Mouse (Mus musculus): ENCODE results near the gene Lima1.
"Not testable (repeated sequence)": the region's sequence is repeated elsewhere in the genome, so short reads cannot be mapped to it uniquely, and the experiment has no call there.

Lima1 gene

DNA sequence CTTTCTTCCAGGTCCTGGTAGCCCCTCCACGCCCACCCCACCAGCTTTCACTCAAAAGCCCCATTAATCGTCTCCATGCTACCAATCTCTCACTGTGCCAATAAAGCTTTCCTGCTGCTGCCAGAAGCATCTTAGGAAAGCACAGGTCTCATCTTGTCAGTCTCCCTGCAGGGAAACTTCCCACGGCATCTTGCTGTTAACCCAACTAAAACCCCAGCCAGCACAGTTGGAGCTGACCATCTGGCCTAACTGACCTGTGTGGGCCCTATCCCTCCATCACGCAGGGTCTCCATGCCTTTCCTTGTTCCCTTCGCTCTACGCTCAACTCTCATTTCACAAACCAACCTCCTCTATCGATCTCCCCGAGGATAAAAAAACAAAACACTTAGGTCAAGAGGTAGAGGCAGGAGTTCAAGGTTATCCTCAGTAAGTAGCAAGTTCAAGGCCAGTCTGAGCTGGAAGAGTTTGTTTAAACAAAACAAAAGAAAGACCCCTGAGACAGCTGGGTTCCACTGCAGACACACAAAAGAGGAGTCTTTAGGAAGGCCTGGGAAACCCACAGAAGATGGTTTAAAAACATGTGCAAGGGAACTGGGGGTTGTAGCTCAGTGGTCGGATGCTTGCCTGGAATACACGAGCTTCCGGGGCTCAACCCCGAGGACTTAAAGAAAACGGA, 36.0 kb downstream of the Lima1 start:
- intact Hi-C loops (cut with DNase I): loop anchor here (2.0 kb wide), 1 partner anchor 63 kb away; no protein-coding TSS in a partner anchor

DNA sequence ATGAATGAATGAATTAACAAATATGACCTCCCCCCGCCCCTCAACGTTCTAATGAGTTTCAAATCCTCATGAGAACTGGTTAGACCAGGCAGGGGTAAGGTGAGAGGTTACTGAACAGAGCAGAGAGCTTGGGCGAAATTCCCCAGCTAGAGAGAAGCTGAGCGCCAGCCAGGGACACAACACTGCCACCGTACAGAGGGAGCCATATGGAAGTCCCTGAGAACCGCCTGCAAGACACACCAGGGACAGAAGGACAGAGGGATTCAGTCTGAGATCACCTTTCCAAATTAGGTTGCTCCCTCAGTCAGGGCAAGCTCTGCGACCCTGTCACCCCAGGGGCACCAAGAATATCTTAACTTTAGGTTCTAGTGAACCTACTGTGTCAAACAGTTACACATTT, 37.7 kb downstream of the Lima1 start:
- intact Hi-C loops (cut with DNase I): no loop called here

DNA sequence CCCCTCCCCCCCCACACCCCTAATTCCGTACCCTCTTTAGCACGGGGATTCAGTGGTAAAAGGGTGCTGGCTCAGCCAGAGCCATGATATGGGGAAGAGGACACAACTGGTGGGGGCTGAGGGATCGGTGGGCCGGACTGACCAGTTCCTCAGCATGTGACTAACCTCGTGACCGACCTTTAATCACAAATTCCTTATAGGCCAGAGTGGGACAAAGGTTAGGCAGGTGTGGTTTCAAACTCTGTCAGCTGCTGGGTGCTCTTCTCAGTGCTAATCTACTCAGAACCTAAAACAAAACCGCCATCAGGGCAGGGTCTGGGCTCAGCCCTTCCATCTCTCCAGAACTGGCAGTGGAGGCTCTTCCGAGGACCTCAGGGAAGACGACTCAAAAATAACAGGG, 40.1 kb downstream of the Lima1 start:
- intact Hi-C loops (cut with DNase I): no loop called here

DNA sequence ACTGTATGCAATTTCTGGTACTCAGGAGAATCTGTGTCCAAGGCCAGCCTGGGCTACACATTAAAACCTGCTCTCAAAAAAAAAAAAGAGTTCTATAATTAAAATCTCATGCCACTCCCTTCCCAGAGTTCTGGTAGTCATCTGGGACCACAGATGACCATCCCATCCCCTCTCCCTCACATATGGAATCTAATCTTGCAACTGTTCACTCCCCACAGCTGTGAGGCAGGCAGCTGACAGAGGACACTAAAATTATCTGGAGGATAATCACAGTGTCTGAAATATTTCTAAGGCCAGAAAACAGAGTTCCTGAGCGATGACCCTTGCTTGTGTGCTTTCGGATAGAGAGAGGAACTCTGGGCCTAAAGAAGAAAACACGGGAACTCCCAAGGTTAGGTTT, 40.6 kb downstream of the Lima1 start:
- intact Hi-C loops (cut with DNase I): no loop called here

DNA sequence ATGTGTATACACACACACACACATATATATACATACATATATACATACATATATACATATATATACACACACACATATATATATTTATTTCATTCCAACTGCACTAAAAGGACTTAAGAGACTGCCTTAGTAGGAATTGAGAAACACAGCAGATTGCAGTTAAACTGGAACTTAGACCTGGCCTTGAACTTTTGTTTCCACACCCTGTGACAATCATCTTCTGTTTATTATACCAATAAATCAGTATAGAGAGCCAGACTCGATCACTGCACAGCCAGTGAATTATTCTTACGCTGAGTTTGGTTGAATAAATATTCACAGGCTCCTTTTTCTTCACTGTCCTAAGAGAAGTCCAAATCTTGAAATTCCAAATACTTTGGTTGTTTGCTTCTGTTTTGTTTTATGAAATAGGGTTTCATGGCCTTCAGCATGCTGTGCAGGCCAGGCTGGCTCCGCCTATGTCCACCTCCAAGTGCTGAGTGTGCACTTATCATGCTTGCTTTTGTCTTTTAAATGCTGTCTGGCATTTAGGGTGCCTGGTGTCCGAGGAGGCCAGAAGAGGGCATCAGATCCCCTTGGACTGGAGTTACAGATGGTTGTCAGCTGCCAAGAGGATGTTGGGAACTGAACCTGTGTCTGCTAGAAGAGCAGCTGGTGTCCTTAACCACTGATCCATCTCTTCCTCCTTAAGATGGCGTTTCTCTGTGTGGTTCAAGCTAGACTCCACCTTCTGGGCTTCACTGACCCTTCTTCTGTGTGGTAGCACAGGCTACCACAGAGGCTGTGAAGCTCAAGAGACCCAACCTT, 41.4 kb downstream of the Lima1 start:
- intact Hi-C loops (cut with DNase I): no loop called here

DNA sequence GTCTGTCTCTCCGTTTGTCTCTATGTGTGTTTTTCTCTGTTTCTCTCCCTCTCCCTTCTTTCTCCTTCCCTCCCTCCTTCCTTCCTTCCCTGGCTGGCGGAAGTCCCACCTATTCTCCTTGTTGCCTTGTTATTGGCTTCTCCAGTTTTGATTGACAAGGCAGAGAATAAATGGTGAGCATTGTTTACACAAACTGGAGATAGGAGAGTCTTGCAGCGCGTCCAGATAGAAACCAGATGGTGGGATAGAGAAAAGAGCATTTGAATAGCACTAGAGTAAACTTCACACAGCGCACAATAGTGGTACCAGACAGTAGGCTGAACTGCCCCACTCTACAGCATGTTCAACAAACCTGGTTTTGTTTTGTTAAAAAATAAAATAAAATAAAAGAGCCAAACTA, 43.7 kb downstream of the Lima1 start:
- intact Hi-C loops (cut with DNase I): no loop called here

DNA sequence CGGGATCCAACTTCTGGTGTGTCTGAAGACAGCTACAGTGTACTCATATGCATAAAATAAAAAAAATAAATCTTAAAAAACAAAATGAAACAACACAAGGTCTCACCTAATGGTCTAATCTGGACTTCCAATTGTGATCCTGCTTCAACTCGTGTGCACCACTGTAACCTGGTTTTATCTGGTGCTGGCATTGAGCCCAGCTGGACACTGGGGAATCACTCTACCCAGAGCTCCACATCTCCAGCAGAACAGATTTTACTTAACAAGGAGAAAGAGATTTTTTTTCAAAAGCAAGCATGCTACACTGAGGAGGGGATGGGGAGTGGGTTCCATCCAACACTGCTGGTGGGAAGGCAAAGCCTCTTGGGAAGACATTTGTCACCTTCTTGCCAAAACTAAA, 47.2 kb downstream of the Lima1 start:
- intact Hi-C loops (cut with DNase I): no loop called here

DNA sequence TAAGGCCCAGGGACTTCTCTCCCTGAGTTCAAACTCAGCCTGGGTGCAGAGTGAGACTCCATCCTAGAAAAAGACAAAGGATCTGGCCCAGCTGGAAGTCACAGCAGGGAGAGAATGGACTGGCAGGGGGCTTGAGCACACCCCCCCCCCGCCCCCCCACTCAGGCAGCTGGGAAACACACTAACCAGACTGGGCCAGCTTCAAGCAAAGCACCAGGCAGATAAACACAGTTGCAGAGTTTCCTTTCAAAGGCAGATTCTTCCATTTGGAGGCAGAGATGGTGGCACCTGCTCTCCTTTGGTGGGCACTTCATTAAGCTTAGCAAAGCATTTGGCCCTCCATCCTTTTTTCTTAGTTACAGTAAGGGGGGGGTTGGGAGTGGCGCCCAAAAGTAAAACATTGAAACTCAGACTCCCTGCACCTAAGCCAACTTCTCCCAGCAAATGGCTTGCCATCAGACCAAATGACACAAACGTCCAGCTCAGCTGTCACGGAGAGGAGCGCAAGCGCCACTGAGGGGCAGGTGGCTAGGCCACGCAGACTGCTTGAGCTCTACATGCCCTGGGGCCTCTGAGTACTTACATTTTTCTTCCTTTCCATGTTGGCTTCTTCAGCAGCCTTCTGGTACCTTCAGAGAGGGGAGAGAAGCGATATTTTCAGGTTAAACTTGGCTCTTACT, 48.9 kb downstream of the Lima1 start:
- intact Hi-C loops (cut with DNase I): no loop called here

DNA sequence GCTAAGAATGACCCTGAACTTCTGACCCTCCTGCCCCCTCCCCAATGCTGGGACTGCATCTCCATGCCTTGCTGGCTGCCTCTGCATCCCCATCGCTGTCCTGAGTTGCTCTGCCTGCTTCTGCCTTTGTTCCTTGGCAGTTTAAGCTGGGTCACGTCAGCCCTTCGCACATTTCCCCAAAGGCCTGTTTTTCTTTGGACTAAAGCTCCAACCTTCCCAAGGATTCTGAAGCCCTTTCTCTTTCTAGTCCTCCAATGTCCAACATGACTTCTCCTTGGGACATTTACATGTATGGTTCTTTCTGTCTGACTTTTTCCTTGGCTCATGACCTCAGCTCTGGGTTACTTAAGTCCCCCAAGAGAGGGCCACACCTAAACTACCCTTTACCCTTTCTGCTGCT, 50.0 kb downstream of the Lima1 start:
- intact Hi-C loops (cut with DNase I): no loop called here

DNA sequence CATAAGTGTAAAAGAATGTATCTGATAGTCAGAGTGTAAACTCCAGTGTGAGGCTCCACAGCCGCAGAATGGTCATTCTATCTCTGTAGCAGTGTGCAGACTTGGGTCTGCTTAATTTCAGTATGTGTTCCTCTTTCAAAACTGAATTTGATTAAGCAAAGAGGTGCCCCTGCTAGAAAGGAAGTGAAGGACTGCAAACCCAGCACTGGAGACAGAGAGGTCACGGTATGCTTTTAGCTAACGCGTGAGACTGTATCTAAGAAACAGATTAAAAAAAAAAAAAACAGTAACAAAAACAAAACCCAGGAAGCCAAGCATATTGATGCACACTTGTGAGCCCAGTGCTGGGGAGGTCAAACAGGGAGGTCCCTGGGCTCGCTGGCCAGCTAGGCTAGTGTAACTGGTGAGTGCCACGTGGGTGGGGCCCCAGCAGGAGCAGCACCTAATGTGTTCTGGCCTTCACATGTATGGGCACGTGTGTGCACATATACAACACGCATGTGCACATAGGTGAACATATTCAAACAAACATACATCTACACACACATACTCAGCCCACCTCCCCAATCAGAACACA, 51.8 kb downstream of the Lima1 start:
- intact Hi-C loops (cut with DNase I): no loop called here

DNA sequence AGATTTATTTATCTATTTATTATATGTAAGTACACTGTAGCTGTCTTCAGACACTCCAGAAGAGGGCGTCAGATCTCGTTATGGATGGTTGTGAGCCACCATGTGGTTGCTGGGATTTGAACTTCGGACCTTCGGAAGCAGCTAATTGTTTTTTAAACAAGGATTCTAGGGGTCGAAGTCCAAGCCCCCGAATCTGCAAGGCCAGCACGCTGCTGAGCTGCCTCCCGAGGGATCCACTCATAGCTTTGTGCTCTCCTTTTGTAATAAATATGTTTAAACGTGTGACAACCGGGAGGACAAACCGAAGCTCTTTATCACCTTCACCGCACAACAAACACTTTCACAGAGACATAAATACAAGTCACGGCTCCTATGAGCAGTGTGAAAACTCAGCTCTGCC, 52.8 kb downstream of the Lima1 start:
- intact Hi-C loops (cut with DNase I): not testable (repeated sequence)

DNA sequence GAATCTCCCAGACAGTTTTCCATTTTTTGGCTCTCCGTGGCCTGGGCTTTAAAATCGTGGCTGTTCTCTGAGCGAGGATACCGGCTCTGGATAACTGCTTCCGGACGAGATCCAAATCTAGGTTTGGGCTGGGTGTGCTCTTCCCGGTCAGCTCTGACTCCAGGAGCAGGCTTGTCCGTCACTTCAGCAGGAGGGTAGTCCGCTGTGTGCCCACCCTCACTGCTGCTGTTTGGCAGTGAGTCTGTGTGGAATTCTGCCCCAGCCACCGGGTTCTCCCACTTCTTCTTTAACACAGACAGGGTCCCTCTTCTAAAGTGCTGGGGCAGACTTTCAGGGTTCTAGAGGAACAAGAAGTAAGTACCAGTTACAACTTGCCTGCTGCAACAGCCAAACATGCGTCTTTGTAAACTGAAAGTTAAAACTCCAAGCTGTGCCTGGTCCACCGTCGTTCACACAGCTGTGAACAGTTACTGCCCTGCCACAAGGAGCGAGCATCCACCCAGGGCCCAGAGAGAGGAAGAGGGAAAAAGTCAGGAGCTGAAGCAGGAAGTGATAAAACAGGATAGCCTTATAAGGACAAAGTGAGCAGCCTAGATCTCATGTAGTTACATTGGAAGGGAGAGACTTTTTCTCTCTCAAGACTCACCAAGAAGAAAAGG, 55.5 kb downstream of the Lima1 start:
- intact Hi-C loops (cut with DNase I): no loop called here

DNA sequence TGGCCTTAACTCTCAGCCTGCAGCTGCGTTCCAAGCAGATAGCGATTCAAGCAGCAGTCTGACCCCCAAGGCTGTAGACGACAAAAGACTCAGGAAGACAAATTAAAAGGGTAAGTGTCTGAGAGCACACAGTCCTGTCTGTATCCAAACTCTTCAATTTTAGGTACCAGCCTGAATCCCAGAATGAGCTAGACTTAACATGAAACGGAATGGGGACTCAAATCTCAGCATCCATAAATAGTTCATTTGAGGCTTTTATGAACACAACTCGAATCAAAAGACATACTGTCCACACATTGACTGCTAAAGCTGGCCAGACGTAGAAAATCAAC, 56.2 kb downstream of the Lima1 start:
- intact Hi-C loops (cut with DNase I): no loop called here

DNA sequence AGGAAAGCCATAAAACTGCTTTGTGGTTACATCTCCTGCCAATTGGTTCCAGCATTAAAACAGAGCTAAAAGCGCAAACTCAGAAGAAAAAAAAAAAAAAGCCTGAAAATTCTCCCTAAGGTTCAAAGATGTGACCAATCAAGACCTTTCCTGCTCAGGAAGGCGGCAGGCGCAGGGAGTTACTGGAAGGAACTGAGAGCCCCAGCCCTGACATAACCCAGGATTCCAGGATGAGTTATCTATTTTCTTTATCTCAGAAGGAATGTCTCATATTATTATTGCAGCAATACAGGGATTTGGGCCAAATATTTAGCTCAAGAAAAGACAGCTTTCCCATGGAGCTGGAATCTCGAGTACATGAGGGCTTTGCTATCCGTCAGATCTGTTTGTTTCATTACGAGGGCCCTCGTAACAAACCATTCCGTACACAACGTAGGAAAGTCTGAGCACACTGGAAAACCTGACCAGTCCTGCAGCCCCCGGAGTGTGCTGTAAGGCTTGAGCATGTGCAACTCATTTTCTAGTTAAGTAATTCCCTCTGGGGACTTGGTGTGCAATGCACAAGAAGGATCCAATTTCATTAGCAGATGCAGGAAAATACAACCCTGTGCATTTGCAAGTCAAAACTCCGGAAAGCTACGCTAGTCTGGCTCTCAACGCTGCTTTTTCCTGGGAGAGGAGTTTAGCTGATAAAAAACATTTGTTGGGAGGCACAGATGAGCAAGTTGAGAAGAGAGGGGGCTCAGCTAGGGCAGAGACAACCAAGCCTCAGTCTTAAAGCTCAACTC, 56.7 kb downstream of the Lima1 start:
- intact Hi-C loops (cut with DNase I): no loop called here

DNA sequence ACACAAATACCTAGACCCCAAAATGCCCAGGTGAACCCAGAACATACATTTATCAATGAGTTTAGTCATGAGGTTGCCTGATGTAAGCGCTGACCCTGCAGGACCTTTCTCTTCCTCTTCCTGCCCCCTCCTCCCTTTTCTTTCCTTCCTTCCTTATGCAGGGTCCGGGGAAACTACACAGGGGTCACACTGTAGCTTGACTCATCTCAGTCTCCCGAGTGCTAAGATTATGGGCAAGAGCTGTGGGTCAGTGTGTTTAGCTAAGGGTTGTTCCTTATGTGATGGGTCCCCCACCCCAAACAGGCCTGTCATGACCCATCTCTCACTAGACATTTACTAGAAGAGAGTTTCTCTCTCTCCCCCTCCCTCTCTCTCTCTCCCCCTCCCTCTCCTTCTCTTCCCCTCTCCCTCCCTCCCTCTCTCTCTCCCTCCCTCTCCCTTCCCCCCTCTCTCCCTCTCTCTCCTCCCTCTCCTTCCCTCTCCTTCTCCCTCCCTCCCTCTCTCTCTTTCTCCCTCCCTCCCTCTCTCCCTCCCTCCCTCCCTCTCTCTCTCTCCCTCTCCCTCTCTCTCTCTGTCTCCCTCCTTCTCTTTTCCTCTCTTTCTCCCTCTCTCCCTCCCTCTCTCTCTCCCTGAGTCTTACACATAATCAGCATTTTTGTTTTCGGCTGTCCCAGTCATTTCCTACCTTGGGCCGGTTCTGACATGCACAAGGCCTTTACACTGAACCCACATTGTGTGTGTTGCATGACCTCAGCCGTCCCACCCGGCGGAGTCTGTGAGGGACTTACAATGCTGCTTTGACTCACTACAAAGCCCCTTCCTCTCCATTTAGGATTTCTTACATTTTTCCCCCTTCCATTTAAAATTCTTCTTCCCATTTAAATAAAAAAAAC, 57.7 kb downstream of the Lima1 start:
- intact Hi-C loops (cut with DNase I): no loop called here

DNA sequence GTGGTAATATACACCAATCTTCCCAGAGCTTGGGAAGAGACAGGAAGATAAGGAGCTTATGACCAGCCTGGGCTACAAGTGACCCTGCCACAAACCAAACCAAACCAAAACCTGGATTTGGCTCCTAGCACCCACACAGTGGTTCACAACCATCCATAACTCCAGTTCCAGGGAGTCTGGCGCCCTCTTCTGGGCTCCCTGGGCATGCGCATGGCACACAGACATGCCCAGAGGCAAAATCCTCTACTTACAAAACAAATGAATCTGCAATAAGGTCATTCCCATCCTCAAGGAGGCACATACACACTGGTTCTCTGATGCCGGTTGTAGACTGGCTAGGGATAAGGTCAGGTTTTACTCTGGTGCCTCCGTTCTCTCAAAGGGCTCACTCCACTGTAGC, 59.3 kb downstream of the Lima1 start:
- intact Hi-C loops (cut with DNase I): no loop called here

DNA sequence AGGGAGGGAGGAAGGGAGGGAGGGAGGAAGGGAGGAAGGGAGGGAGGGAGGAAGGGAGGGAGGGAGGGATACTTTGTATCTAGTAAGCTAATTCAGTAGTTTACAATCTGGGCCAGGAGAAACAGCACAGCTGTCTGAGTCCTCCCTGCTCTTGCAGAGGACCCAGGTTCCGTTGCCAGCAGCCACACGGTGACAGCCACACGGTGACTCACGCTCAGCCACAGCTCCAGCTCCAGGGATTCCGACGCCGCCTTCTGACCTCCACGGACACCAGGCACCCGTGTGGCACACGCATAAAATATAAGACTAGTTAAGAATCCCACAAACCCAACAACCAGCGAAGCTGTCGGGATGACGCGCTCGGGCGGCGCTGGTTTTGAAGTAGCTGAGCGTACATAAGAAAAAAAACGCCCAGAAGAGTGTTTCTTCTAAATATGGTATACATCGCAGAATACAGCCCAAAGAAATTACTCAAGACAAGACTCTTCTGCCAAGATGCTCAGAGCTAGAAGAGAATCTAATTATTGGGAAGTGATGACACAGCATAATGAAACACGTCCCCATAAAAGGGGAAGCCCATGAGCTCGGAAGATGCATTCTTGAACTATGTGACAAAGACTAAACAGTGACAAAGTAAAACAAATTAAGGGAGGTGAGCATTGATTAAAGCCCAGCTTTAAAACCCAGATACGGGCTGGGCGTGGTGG, 60.5 kb downstream of the Lima1 start:
- intact Hi-C loops (cut with DNase I): no loop called here

DNA sequence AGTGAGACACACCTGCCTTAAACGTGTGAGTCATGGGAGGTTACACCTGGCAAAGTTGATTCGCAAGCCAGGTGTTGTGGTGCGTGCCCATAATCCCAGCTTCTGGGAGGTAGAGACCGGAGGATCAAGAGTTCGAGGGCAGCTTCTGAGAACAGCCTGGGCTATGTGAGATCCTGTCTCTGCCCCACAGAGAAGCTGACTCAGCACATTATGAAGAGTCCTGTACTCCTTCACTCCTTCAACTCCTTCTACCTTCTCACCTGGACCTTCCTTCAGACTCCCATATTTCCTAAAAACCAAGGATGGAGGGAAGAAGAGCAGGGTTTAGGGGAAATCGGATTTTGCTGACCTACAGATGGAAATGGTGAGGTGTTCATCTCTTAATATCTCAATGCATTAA, 61.6 kb downstream of the Lima1 start:
- intact Hi-C loops (cut with DNase I): no loop called here

DNA sequence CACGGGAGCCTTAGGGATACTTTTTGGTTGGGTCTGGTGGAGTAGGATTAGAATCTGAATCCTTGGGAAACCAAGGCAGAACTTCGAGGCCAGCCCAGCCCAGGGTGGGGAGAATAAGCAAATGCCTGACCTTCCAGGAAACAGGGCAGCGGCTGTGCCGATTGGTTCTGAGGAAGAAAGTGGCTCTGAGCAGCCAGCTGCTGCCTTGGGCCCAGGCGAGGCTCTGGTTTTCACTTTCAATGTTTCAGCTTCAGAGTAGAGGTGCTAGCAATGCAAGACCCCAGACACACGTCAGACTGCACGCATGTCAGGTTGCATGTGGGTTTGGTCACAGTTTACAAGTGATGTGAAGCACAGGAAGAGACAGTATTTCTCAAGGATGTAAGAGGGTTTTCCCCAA, 63.2 kb downstream of the Lima1 start:
- intact Hi-C loops (cut with DNase I): no loop called here
